Mouse (Mus musculus) intestine, embryonic 14.5 days (tissue): ENCODE measurements at regions not wholly inside any gene's neighbourhood (a gene's known extent, or its start where the extent isn't known, plus 50 kb on each side); places are given as distances from the start of the nearest gene placed in this dataset.

ENCODE experiments used
- ATAC-seq: fragments of 200-750 bp; cut with Nextera tagmentation; replicated peaks from 2 replicates; pipeline ENCODE4 v1.8.0; 2017; ENCODE audit warnings: low read depth, moderate number of reproducible peaks, moderate TSS enrichment, moderate library complexity; ENCODE audit not compliant: low FRiP score, low TSS enrichment
- DNase-seq: peaks from one replicate; pipeline ENCODE4 v3.0.0-alpha.2; 2018; ENCODE audit warnings: low spot score
- H3K27ac ChIP-seq: fragments of 300-500 bp; sonication (generic); 2 replicates; pipeline ENCODE4 v1.5.1; 2014; ENCODE audit warnings: low read depth, mild to moderate bottlenecking, control low read depth
- H3K27me3 ChIP-seq: fragments of 300-500 bp; sonication (generic); replicated peaks from 2 replicates; pipeline ENCODE4 v1.6.1; 2014; ENCODE audit warnings: low read length, control low read depth; ENCODE audit not compliant: control insufficient read depth, insufficient read depth
- H3K36me3 ChIP-seq: fragments of 300-500 bp; sonication (generic); 2 replicates; pipeline ENCODE4 v1.6.1; 2014; ENCODE audit warnings: low read length, control low read depth; ENCODE audit not compliant: control insufficient read depth, insufficient read depth
- H3K4me1 ChIP-seq: fragments of 300-500 bp; sonication (generic); replicated peaks from 2 replicates; pipeline ENCODE4 v1.6.1; 2014; ENCODE audit warnings: low read length, control low read depth, mixed read lengths; ENCODE audit not compliant: control insufficient read depth, insufficient read depth
- H3K4me2 ChIP-seq: fragments of 300-500 bp; sonication (generic); 2 replicates; pipeline ENCODE4 v1.6.1; 2014; ENCODE audit warnings: low read length
- H3K4me3 ChIP-seq: fragments of 300-500 bp; sonication (generic); 2 replicates; pipeline ENCODE4 v1.5.1; 2014; ENCODE audit warnings: low read depth, low read length, control low read depth, mixed read lengths
- H3K9ac ChIP-seq: fragments of 300-500 bp; sonication (generic); 2 replicates; pipeline ENCODE4 v1.6.1; 2014; ENCODE audit warnings: mild to moderate bottlenecking, low read length
- H3K9me3 ChIP-seq: fragments of 300-500 bp; sonication (generic); 2 replicates; pipeline ENCODE4 v1.6.1; 2016; ENCODE audit warnings: low read length, control low read depth; ENCODE audit not compliant: control insufficient read depth
- WGBS: fragments of 180-500 bp; shearing (Covaris S2); extraction: QIAGEN DNeasy Blood & Tissue Kit; methylation state at CpG from one replicate; pipeline ENCODE4 v1.1.7; 2014; 5-methylcytosine and 5-hydroxymethylcytosine counted together

DNA sequence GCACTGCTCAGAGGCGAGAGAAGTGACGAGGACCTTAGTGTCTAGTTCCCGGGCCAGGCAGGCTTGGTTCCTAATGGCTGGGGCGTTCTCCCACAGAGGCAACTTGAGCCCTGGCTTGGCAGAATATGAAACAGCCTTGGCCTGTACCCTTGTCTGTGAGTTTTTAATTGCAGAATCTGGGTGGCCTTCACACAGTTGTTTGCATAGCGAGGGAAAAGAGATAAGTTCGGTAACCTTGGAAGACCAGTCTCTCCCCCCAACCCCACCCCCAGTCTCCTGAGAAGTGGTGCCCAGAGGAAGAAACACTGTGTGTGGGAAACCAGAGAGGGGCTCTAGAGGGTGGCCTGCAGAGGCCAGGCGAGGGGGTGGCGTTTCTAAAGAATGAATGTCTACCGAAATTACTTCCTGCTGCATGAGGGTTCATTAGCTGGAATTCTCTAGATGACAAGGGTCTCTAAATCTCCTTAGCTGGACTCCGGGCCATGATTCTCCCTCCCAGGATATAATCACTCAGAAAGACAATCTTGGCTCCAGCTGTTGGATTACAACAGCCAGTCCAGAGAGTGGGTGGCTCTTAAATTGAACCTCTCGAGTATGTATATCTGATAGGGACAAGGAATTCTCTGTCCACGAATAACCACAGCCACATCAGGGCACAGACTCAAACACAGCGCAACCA, 142.8 kb downstream of the Gm10260 start:
- Histone ChIP-seq H3K27me3 (no peaks in the 10 kb centered on the region), H3K4me3 (no peak overlapping the region), H3K4me1 (peaks cover 14% of the 10 kb centered on the region; the same call in 1 of the 2 replicates), H3K27ac (peak overlapping the region; percentile 78), H3K4me2 (no peak overlapping the region), H3K9me3 (no peaks in the 10 kb centered on the region), H3K9ac (no peak overlapping the region), H3K36me3 (no peaks in the 10 kb centered on the region)
- DNase-seq (peak; percentile 67), ATAC-seq (peak; percentile 76)
- 23% methylated on average over 13 of the region's 13 CpGs for WGBS

GRCm38 (mm10) chr13:97616919-97617318, 143.5 kb downstream of the Gm10260 start:
- Histone ChIP-seq H3K36me3 (no peaks in the 10 kb centered on the region), H3K4me2 (no peak overlapping the region), H3K4me3 (no peak overlapping the region), H3K27me3 (no peaks in the 10 kb centered on the region), H3K27ac (peak overlapping the region; percentile 78), H3K9me3 (no peaks in the 10 kb centered on the region), H3K4me1 (peaks cover 14% of the 10 kb centered on the region; the same call in 1 of the 2 replicates), H3K9ac (no peak overlapping the region)
- no peak for DNase-seq
- no peak for ATAC-seq

- H3K27me3 ChIP-seq = no peaks in the 10 kb centered on the region
- no peak overlapping the region for H3K4me3 ChIP-seq
- WGBS = 29% methylated on average over 11 of the region's 11 CpGs
- DNase-seq (peak; percentile 64), ATAC-seq (no peak)
- no peak overlapping the region for H3K4me2 ChIP-seq
- 0 out of 2 replicates have a peak overlapping the region, but pooled peaks have one; percentile 9 for H3K27ac ChIP-seq
- H3K36me3 ChIP-seq = no peaks in the 10 kb centered on the region
- H3K9me3 ChIP-seq = no peaks in the 10 kb centered on the region
- no peak overlapping the region for H3K9ac ChIP-seq
- peaks cover 6% of the 10 kb centered on the region; the same call in 1 of the 2 replicates for H3K4me1 ChIP-seq
Observed at GRCm38 (mm10) chr13:97607221-97607723, 153.2 kb downstream of the Gm10260 start.

GRCm38 (mm10) chr13:97604451-97604850, 156.0 kb downstream of the Gm10260 start:
- Histone ChIP-seq H3K4me1 (peaks cover 10% of the 10 kb centered on the region; the same call in 1 of the 2 replicates), H3K27me3 (no peaks in the 10 kb centered on the region), H3K27ac (no peak overlapping the region), H3K9ac (no peak overlapping the region), H3K4me3 (no peak overlapping the region), H3K36me3 (no peaks in the 10 kb centered on the region), H3K4me2 (no peak overlapping the region), H3K9me3 (no peaks in the 10 kb centered on the region)
- DNase-seq (no peak), ATAC-seq (no peak)
- WGBS = 85% methylated on average over 3 of the region's 3 CpGs

DNA sequence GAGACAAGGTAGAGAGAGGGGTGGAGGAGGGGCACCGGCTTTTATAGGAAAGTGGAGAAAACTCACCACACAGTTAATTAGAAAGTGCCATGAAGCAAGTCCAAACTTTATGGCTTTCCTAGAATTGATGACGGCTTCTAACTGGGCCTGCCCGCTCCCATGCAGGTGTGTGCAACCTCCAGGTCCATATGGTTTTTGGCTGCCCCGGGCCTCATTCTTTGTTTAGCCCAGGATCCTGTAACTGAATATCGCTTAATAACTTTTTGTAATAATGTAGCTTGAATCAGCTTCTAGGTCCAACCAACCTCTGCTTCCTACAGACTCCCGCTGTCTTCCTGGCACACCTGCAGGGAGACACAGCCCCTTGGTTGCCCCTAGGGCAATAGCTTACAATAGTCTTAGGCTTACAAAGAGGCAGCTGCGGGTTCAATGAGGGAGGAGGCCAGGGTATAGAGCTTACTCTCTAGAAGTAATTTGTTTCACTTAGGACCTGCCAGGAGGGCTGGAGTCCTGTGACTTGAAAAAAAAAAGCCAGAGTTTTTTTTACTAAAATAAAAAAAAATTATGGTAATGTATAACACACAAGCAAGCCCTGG, 159.2 kb downstream of the Gm10260 start:
- no peak overlapping the region for H3K9ac ChIP-seq
- no peaks in the 10 kb centered on the region for H3K36me3 ChIP-seq
- no peak overlapping the region for H3K4me3 ChIP-seq
- no peaks in the 10 kb centered on the region for H3K9me3 ChIP-seq
- ATAC-seq (no peak), DNase-seq (no peak)
- H3K27ac ChIP-seq = no peak overlapping the region
- H3K27me3 ChIP-seq = no peaks in the 10 kb centered on the region
- peaks cover 18% of the 10 kb centered on the region for H3K4me1 ChIP-seq
- WGBS = 86% methylated on average over 7 of the region's 7 CpGs
- no peak overlapping the region for H3K4me2 ChIP-seq

- Histone ChIP-seq H3K4me3 (no peak overlapping the region), H3K9ac (no peak overlapping the region), H3K9me3 (no peaks in the 10 kb centered on the region), H3K27ac (no peak overlapping the region), H3K4me1 (peaks cover 18% of the 10 kb centered on the region), H3K36me3 (no peaks in the 10 kb centered on the region), H3K4me2 (no peak overlapping the region), H3K27me3 (no peaks in the 10 kb centered on the region)
- DNase-seq (no peak), ATAC-seq (no peak)
- 84% methylated on average over 7 of the region's 7 CpGs for WGBS
Observed at GRCm38 (mm10) chr13:97600136-97600535, 160.3 kb downstream of the Gm10260 start.

GRCm38 (mm10) chr13:97598507-97599431, 161.7 kb downstream of the Gm10260 start:
- Histone ChIP-seq H3K4me1 (peaks cover 18% of the 10 kb centered on the region), H3K27me3 (no peaks in the 10 kb centered on the region), H3K4me2 (no peak overlapping the region), H3K4me3 (no peak overlapping the region), H3K9me3 (no peaks in the 10 kb centered on the region), H3K9ac (no peak overlapping the region), H3K27ac (peak overlapping the region; percentile 29; the same call in 1 of the 2 replicates), H3K36me3 (no peaks in the 10 kb centered on the region)
- 33% methylated on average over 15 of the region's 15 CpGs for WGBS
- ATAC-seq = no peak; the same call in 1 of the 2 replicates
- DNase-seq = peak; percentile 66

DNA sequence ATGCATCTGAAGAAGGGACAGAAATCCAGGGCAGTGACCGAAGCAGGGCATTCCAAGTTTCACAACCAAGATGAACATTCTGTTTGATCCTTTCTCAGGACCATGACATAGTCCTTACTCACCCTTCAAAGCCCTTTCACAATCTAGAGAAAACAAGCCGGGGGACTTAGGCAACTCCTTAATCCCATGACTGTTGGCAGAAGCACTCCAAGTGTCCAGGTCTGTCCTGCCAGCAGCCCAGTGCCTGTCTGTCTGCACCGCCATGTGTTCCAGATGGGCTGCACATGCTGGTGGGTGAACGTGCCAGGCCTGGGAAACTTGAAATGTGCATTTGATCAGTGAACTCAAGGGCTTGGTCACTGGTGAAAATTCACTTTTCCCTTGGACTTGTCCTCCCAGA, 165.6 kb downstream of the Gm10260 start:
- H3K9ac ChIP-seq = no peak overlapping the region
- no peak for DNase-seq
- no peaks in the 10 kb centered on the region for H3K27me3 ChIP-seq
- no peak overlapping the region for H3K4me3 ChIP-seq
- WGBS = 89% methylated on average over 4 of the region's 4 CpGs
- no peak overlapping the region for H3K27ac ChIP-seq
- H3K9me3 ChIP-seq = no peaks in the 10 kb centered on the region
- no peaks in the 10 kb centered on the region for H3K36me3 ChIP-seq
- no peak for ATAC-seq
- no peak overlapping the region for H3K4me2 ChIP-seq
- H3K4me1 ChIP-seq = peaks cover 17% of the 10 kb centered on the region
